Mouse (Mus musculus): ENCODE results near the gene Btn1a1.
A peak's percentile ranks its signal among the peaks of the same experiment; 100 is the strongest.

- peak; percentile 75; the same call in 1 of the 2 replicates for TF ChIP-seq POLR2A (IDR thresholded peaks at IDR 0.05; ENCODE audit: borderline replicate concordance, extremely low read depth, low read depth, low read length)
- peak; percentile 67 for TF ChIP-seq CTCF (IDR thresholded peaks at IDR 0.05; ENCODE audit: insufficient read depth, low read length)
Observed at GRCm38 (mm10) chr13:23432562-23433201, 33.0 kb downstream of the Btn1a1 start.
